Mouse (Mus musculus): ENCODE measurements around the gene Nelfe. TPM values are rescaled to one million over a fixed set of nuclear protein-coding genes. Genes with fewer than 3 reads are reported as not detected.
A peak's percentile ranks its signal among the peaks of the same experiment; 100 is the strongest.
"Not testable (repeated sequence)": the region's sequence is repeated elsewhere in the genome, so short reads cannot be mapped to it uniquely, and the experiment has no call there.

The Nelfe gene
- total RNA-seq, 2 experiments from 2014 or later, result 34.9 to 38.1 TPM

DNA sequence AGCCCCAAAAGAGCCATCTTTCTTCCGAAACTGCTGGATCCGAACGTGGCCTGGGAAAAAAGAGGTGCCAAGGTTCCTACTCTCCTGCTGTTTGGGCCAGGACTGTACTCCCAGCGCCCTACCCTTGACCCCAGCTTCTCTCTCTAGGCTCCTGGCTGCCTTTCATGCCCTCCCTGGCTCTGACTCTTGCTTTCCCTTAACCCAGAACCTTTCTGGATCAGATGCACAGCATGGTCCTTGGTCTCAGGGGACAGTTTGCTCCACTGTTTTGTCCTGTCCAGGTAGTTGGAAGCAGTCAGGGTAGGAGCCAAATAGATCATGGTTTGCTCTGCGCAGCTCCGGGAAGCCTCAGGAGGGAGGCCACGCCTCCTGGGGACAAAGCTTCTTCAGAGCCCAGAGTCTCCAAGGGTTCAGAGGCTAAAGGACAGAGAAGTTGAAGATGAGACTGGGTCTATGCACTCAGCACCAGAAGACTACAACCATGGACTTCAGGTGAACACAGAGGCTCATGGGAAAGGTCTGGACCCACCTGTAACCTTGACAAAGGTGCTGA lies 35.3 kb upstream of the Nelfe start:
- Histone ChIP-seq H3K27ac (no peak overlapping the region), H3K4me3 (no peak overlapping the region)
- TF ChIP-seq CTCF (conservative IDR thresholded peaks at IDR 0.05), result no peak
- DNase-seq (ENCODE audit: low spot score in 2 of 2), result no peak

DNA sequence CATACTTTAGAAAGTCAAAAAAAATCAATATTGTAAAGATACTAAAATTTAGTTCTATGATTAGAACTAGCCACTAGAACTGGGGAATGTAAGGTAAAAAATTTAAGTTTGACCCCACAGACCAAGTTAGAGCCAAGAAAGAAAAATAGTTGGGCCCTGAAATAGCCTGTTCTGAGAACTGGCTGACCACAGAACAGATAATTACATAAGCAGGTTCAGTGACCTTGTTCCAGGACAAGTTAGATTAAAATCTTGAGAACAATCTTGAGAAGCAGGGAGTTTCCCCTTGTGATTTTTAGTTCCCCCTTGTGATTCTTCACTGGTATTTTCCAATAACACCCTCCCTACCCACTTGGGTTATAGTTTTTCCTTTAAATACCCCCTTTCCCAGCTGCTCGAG lies 19.4 kb upstream of the Nelfe start:
- not testable (repeated sequence) for DNase-seq (ENCODE audit: low spot score in 2 of 2); H3K4me3 ChIP-seq; H3K27ac ChIP-seq

DNA sequence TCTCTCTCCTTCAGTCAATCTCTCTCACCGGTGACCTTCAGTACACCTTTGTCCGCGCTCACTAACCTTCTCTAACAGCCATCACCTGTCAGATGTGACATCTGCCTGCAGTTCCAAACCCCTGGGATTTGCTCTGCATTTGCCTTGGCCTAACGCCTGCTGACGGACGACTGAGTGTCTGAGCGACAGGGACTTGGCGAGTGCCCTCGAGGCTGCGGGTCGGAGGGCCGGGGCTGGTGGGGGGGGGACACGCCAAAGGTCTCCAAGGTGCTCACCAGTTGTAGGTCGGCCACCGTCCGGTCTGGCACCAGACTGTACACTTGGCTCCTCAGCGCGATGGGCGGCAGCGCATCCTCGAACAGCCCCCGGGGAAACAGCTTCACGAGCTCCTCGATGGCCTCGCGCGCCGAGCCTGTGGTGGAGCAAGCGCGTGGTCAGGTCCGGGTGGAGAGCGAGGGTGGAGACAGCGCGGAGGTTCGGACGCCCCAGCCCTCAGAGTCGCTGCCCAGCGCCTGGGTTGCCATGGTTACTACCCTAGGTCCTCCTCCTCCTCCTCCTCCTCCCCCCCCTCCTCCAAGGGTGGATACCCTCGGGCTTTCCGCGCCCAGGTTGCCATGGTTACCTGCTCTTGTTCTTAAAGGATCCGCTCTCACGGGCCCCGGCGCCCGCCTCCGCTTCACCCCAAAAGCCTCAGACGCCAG lies 13.9 kb upstream of the Nelfe start:
- TF ChIP-seq CTCF (conservative IDR thresholded peaks at IDR 0.05), result no peak
- no peak for DNase-seq (ENCODE audit: low spot score in 2 of 2)
- Histone ChIP-seq H3K27ac (peak overlapping the region; percentile 88), H3K4me3 (peak overlapping the region; percentile 59)

DNA sequence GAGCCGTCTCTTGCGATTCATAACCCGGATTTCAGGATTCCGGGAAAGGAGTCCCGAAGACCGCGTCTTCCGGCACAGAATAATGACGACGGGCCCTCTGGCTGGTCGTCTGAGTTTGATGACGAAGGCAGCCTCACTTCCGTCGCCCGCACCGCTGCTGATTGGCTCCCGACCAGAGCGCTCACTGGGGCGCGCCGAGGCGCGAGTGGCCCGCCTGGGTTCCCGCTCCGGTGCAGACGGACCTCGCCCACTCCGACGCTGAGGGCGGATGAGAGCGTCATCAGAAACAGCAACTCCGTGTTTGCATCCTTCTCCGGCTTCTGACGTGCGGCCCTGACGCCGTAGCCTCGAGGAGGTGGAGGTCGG lies 13.4 kb upstream of the Nelfe start, which contains the start of the genes Stk19 and Dxo:
Gene Stk19 (minus strand): TSS at position 90 of the 366 bp plus-strand sequence.
Gene Dxo (plus strand): TSS at position 164 of the 366 bp plus-strand sequence.
- peak within 1 kb of the TSS; percentile 88 for H3K27ac ChIP-seq
- TF ChIP-seq CTCF (conservative IDR thresholded peaks at IDR 0.05), result no peak
- peak; percentile 96 to 97 for DNase-seq (ENCODE audit: low spot score in 2 of 2)
- peak within 1 kb of the TSS; percentile 59 for H3K4me3 ChIP-seq

DNA sequence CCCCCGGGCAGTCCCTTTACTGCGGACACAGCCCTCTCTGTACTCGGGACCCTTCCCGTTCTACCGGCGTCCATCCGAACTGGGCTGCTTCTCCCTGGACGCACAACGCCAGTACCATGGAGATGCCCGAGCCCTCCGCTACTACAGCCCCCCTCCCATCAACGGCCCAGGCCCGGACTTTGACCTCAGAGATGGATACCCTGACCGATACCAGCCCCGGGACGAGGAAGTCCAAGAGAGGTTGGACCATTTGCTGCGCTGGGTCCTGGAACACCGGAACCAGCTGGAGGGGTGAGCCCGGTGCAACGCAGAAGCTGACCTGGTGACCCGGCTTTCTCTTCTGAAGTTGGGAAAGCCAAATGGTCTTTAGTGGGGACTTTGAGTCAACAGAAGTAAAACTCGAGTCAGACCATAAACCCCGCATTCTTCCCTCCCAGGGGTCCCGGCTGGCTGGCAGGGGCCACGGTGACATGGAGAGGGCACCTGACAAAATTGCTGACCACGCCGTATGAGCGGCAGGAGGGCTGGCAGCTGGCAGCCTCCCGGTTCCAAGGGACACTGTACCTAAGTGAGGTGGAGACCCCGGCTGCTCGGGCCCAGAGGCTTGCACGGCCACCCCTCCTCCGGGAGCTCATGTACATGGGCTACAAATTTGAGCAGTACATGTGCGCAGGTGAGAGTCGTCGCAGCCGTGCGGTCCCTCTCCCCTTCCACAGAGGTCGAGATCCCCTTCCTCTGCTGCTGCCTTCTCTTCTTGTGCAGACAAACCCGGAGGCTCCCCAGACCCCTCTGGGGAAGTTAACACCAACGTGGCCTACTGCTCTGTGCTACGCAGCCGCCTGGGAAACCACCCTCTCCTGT lies 12.5 kb upstream of the Nelfe start:
- TF ChIP-seq CTCF (conservative IDR thresholded peaks at IDR 0.05), result no peak
- peak overlapping the region; percentile 88 for H3K27ac ChIP-seq
- no peak for DNase-seq (ENCODE audit: low spot score in 2 of 2)

DNA sequence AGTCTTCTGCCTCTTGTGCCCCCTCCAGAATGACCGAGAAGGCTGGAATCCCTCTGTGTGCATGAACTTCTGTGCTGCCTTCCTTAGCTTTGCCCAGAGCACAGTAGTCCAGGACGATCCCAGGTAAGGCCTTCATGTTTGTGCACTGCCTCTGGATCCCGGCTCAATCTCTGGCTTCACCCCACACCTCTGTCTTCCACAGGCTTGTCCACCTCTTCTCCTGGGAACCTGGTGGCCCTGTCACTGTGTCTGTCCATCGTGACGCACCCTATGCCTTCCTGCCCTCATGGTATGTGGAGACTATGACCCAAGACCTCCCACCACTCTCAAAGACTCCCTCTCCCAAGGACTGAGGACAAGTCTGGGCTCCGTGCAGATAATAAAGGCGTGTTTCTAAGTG lies 11.4 kb upstream of the Nelfe start:
- TF ChIP-seq CTCF (conservative IDR thresholded peaks at IDR 0.05), result no peak

More for the DNA sequence above, 12.5 kb upstream of the Nelfe start:
- peak overlapping the region; percentile 59 for H3K4me3 ChIP-seq

DNA sequence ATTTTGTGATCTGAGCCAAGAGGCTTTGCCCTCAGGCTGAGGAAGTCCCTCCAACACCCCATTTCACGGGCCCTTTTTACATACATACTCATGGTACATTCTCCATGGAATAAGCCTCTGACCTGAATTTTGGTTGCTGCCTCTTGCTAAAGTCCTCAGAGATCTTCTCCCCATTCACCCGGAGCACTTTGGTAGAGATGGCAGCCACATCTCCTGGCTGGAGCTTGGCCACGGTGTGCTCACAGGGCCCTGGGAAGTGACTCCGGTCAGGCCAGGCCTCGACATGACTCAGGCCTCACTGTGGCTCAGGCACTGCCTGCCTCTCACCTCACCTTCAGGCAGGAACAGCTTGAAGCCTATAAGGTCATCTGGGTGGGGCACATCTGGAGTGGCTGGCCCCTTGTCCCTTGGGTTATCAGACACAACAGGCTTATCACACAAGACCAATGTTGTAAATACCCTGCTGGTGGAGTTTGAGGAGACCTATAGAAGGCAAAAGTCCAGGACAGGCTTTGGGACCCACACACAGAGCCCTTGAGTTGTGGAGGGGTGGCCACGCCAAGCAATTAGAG lies 9.4 kb upstream of the Nelfe start:
- DNase-seq (ENCODE audit: low spot score in 2 of 2), result no peak
- no peak overlapping the region for H3K27ac ChIP-seq

More for the DNA sequence above, 11.4 kb upstream of the Nelfe start:
- Histone ChIP-seq H3K4me3 (no peak overlapping the region), H3K27ac (no peak overlapping the region)
- no peak for DNase-seq (ENCODE audit: low spot score in 2 of 2)

DNA sequence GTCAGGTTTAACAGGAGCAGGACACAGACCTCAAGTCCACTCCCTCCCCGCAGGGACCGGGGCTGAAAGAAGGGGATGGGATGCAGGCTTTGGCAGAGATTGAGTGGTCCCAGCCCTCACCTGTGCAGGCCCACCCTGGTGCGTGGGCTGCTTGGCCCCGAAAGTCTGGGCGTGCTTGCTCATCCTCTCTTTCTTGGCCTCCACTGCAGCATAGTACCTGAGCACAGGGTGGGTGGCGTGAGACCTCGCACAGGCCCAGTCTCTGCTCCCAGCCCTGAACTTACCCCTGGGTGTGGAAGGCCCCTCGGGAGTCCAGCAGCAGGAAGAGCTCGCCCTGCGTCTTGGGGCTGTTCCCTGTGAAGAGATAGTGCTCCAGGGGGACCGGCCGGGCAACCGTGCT lies 5.3 kb upstream of the Nelfe start:
- no peak overlapping the region for H3K4me3 ChIP-seq
- no peak for DNase-seq (ENCODE audit: low spot score in 2 of 2)
- TF ChIP-seq CTCF (conservative IDR thresholded peaks at IDR 0.05), result no peak
- no peak overlapping the region for H3K27ac ChIP-seq

More for the DNA sequence above, 9.4 kb upstream of the Nelfe start:
- no peak for TF ChIP-seq CTCF (conservative IDR thresholded peaks at IDR 0.05)
- no peak overlapping the region for H3K4me3 ChIP-seq

DNA sequence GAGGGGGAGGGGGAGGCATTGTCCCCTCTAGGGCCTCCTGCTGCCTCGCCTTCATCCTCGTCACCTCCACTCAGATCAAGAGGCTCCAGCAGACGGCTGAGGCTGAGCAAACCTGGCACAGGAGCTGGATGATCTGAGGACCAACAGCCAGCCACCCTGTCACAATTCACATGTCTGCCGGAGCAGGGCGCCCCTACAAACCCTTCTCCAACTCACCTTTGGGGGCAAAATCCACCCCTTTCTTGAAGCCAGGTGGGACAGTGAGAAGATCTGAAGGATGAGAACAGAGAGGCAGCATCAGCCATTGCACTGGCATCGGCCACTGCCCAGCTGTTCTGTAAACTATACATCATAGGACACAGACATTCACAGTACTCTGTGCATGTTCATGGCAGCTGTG lies 3.0 kb upstream of the Nelfe start:
- Histone ChIP-seq H3K27ac (no peak overlapping the region), H3K4me3 (no peak overlapping the region)
- DNase-seq (ENCODE audit: low spot score in 2 of 2), result no peak
- no peak for TF ChIP-seq CTCF (conservative IDR thresholded peaks at IDR 0.05)

DNA sequence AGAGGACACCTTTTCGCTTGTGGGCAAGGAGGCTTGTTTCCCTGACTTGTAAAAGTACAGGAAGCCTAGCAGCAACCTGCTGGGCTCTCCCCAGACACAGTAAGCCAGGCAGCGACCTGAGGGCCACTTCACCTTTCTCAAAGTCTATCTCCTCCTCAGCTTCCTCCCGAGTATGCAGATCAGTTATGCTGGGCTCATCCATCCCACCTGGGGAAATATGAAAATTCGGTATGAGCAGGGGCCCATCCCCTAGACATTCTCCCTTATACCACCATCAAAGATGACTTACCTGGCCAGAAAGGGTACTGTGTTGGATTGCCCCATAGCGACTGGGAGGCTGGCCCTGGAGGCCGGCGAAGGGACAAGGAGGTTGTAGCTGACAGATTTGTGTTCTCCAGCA lies 2.6 kb upstream of the Nelfe start:
- TF ChIP-seq CTCF (conservative IDR thresholded peaks at IDR 0.05), result no peak
- DNase-seq (ENCODE audit: low spot score in 2 of 2), result no peak

DNA sequence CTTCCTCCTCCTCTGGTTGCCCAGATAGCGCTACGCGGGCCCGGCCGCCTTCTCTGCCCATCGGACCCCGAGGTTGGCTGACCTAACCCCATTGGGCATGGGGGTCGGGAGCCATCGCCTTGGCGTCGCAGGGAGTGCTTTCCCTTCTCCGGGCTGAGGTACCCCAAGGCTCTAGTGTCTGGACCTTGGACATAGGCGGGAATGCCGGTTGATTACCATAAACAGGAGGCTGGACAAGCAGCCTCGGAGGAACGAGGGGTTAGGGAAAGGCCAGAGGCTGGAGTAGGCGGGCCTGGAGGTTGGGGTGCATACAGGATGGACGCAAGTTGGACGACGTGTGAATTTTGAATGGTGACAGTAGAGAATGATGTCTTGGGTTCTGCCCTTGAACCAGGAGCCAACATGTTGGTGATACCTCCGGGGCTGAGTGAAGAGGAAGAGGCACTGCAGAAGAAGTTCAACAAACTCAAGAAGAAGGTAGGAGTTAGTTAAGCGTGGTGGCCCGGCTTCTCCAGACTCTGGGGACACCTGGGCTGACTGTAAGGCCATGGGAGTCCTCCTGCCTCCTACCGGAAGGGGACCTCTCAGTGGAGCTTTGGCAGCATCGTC lies 430 bp downstream of the Nelfe start:
- TF ChIP-seq CTCF (conservative IDR thresholded peaks at IDR 0.05), result no peak; the same call in 1 of the 2 replicates
- no peak for DNase-seq (ENCODE audit: low spot score in 2 of 2)
- peak overlapping the region; percentile 99 for H3K4me3 ChIP-seq
- H3K27ac ChIP-seq, result peak overlapping the region; percentile 89

More for the DNA sequence above, 2.6 kb upstream of the Nelfe start:
- no peak overlapping the region for H3K4me3 ChIP-seq
- H3K27ac ChIP-seq, result no peak overlapping the region

DNA sequence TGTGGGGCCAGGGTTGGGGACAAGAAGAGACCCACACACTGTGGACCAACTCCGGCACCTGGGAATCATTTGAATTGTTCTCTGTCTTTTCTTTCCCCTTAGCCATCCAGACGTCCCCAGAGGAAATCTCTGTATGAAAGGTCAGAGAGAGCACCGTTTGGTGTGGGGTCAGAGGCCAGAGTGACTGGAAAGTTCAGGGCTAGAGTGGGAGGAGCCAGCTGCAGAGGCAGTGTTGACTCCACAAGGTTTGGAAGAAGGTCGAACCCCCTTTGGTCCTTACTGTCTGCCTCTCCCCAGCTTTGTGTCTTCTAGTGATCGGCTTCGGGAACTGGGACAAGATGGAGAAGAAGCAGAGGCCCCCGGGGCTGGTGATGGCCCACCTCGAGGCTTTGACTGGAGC lies 3.3 kb downstream of the Nelfe start:
- H3K27ac ChIP-seq, result no peak overlapping the region
- DNase-seq (ENCODE audit: low spot score in 2 of 2), result no peak
- no peak for TF ChIP-seq CTCF (conservative IDR thresholded peaks at IDR 0.05)
- no peak overlapping the region for H3K4me3 ChIP-seq

All from layer of hippocampus, adult 2 months (tissue).